Mouse (Mus musculus) embryonic facial prominence, embryonic 15.5 days (tissue): ENCODE results near the gene Gm5136. TPM values are rescaled to one million over a fixed set of nuclear protein-coding genes. Genes with fewer than 3 reads are reported as not detected.

Experiments
- ATAC-seq: fragments of 200-750 bp; cut with Nextera tagmentation; 2 replicates; pipeline ENCODE4 v1.8.0; 2017; ENCODE audit warnings: low read depth, moderate TSS enrichment; ENCODE audit not compliant: insufficient number of reproducible peaks, low FRiP score, low TSS enrichment
- H3K27ac ChIP-seq: fragments of 300-500 bp; sonication (generic); replicated peaks from 2 replicates; pipeline ENCODE4 v1.5.1; 2015; ENCODE audit warnings: mild to moderate bottlenecking, inconsistent platforms
- H3K27me3 ChIP-seq: fragments of 300-500 bp; sonication (generic); 2 replicates; pipeline ENCODE4 v1.6.1; 2015; ENCODE audit warnings: inconsistent platforms
- H3K36me3 ChIP-seq: fragments of 300-500 bp; sonication (generic); 2 replicates; pipeline ENCODE4 v1.6.1; 2015; ENCODE audit warnings: mild to moderate bottlenecking, inconsistent platforms
- H3K4me1 ChIP-seq: fragments of 300-500 bp; sonication (generic); 2 replicates; pipeline ENCODE4 v1.6.1; 2015; ENCODE audit warnings: inconsistent platforms
- H3K4me2 ChIP-seq: fragments of 300-500 bp; sonication (generic); replicated peaks from 2 replicates; pipeline ENCODE4 v1.6.1; 2015; ENCODE audit warnings: mild to moderate bottlenecking, inconsistent platforms
- H3K4me3 ChIP-seq: fragments of 300-500 bp; sonication (generic); replicated peaks from 2 replicates; pipeline ENCODE4 v1.5.1; 2015; ENCODE audit warnings: mild to moderate bottlenecking, inconsistent platforms
- H3K9ac ChIP-seq: fragments of 300-500 bp; sonication (generic); 2 replicates; pipeline ENCODE4 v1.6.1; 2015; ENCODE audit warnings: inconsistent platforms
- H3K9me3 ChIP-seq: fragments of 300-500 bp; sonication (generic); replicated peaks from 2 replicates; pipeline ENCODE4 v1.6.1; 2016; ENCODE audit warnings: inconsistent platforms
- WGBS: fragments of 180-500 bp; shearing (Covaris S2); methylation state at CpG from one replicate; pipeline ENCODE4 v1.1.7; 2015; 5-methylcytosine and 5-hydroxymethylcytosine counted together
- polyA plus RNA-seq: library from polyadenylated mRNA; unstranded; fragments of >200 nt; fragmentation: Nextera tagmentation; extraction: Ambion mirVana; gene quantifications from 2 replicates; pipeline ENCODE4 v1.2.1, GENCODE M21; 2015

Gm5136 gene
- polyA plus RNA-seq, 1 experiment from 2014 or later, result not detected

GRCm38 (mm10) chr10:108679675-108680390 lies 20.1 kb downstream of the Gm5136 start:
- no peak for ATAC-seq

DNA sequence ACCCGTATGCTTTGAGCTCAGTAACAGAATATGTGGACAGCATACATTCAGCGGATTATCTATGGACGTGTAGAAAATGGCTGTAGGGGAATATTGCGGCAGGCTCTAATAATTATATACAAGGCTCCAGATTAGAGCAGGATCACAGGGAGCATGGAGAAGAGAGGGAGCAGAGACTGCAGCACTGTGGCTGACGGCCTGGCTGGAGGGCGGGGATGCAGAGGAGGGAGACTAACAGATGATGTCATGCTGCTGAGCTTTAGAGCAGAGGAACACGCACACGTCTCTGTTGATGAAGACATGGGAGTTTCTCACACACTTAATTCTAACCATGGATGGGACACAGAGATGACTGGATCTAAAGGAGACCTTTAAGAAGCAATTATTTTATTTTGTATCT lies 22.9 kb downstream of the Gm5136 start:
- Histone ChIP-seq H3K4me2 (no peak overlapping the region), H3K4me1 (no peaks in the 10 kb centered on the region), H3K9me3 (no peaks in the 10 kb centered on the region), H3K27ac (no peak overlapping the region), H3K27me3 (no peaks in the 10 kb centered on the region), H3K4me3 (no peak overlapping the region), H3K9ac (no peak overlapping the region), H3K36me3 (no peaks in the 10 kb centered on the region)
- ATAC-seq, result no peak
- 75% methylated on average over 8 of the region's 8 CpGs for WGBS

More at GRCm38 (mm10) chr10:108679675-108680390, 20.1 kb downstream of the Gm5136 start:
- Histone ChIP-seq H3K9ac (no peak overlapping the region), H3K4me1 (no peaks in the 10 kb centered on the region), H3K4me2 (no peak overlapping the region), H3K27me3 (no peaks in the 10 kb centered on the region), H3K36me3 (no peaks in the 10 kb centered on the region), H3K27ac (no peak overlapping the region), H3K9me3 (no peaks in the 10 kb centered on the region), H3K4me3 (no peak overlapping the region)
- WGBS, result 44% methylated on average over 14 of the region's 14 CpGs

DNA sequence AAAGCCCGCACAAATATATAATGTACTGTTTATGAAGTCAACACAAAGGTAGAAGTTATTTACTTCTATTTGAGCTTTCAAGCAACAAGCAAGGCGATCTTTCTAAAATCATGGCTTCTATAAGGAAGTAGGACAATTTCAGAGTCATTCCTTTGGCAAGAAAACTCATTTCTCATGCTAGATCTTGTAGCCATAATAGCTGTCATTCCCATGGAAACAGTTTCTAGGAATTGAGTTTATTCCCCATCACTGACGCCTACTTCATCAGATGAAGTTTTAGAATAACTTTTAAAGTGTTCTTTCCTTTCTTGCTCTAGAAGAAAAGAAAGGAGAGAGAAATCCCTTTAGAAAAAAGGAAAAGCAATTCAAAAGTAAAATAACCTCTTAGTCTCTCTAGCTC lies 31.0 kb downstream of the Gm5136 start:
- WGBS, result 91% methylated on average over 3 of the region's 3 CpGs
- no peak overlapping the region for H3K27ac ChIP-seq
- no peak overlapping the region for H3K4me2 ChIP-seq
- H3K4me1 ChIP-seq, result no peaks in the 10 kb centered on the region
- ATAC-seq, result no peak
- no peaks in the 10 kb centered on the region for H3K27me3 ChIP-seq
- H3K9me3 ChIP-seq, result no peaks in the 10 kb centered on the region
- H3K4me3 ChIP-seq, result no peak overlapping the region
- no peaks in the 10 kb centered on the region for H3K36me3 ChIP-seq
- no peak overlapping the region for H3K9ac ChIP-seq

- no peaks in the 10 kb centered on the region for H3K27me3 ChIP-seq
- no peaks in the 10 kb centered on the region for H3K9me3 ChIP-seq
- 51% methylated on average over 3 of the region's 3 CpGs for WGBS
- no peak for ATAC-seq
- no peaks in the 10 kb centered on the region for H3K4me1 ChIP-seq
- H3K4me2 ChIP-seq, result no peak overlapping the region
- H3K36me3 ChIP-seq, result no peaks in the 10 kb centered on the region
- no peak overlapping the region for H3K4me3 ChIP-seq
- H3K27ac ChIP-seq, result no peak overlapping the region
- H3K9ac ChIP-seq, result no peak overlapping the region
Measured at GRCm38 (mm10) chr10:108660295-108660694, 39.7 kb downstream of the Gm5136 start.

- H3K9me3 ChIP-seq, result no peaks in the 10 kb centered on the region
- H3K9ac ChIP-seq, result no peak overlapping the region
- 56% methylated on average over 2 of the region's 2 CpGs for WGBS
- ATAC-seq, result no peak
- no peaks in the 10 kb centered on the region for H3K4me1 ChIP-seq
- no peaks in the 10 kb centered on the region for H3K36me3 ChIP-seq
- H3K4me3 ChIP-seq, result no peak overlapping the region
- H3K4me2 ChIP-seq, result no peak overlapping the region
- H3K27ac ChIP-seq, result no peak overlapping the region
- no peaks in the 10 kb centered on the region for H3K27me3 ChIP-seq
Measured at GRCm38 (mm10) chr10:108658300-108658699, 41.7 kb downstream of the Gm5136 start.

DNA sequence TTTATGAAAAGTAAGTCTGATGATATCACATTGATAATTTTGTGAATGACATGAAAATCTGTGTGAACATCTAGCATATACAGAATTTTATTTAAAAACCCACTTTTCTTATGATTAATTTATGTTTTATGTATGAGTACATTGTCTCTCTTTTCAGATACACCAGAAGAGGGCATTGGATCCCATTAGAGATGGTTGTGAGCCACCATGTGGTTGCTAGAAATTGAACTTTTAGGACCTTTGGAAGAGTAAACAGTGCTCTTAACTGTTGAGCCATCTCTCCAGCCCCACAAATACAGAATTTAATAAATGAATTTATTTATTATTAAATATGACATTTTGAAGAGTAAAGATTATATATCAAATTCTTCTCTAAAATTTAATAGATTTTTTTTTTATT lies 42.3 kb downstream of the Gm5136 start:
- no peaks in the 10 kb centered on the region for H3K4me1 ChIP-seq
- no peak overlapping the region for H3K4me3 ChIP-seq
- H3K36me3 ChIP-seq, result no peaks in the 10 kb centered on the region
- H3K4me2 ChIP-seq, result no peak overlapping the region
- ATAC-seq, result no peak
- no peak overlapping the region for H3K9ac ChIP-seq
- H3K9me3 ChIP-seq, result no peaks in the 10 kb centered on the region
- no peak overlapping the region for H3K27ac ChIP-seq
- H3K27me3 ChIP-seq, result no peaks in the 10 kb centered on the region

DNA sequence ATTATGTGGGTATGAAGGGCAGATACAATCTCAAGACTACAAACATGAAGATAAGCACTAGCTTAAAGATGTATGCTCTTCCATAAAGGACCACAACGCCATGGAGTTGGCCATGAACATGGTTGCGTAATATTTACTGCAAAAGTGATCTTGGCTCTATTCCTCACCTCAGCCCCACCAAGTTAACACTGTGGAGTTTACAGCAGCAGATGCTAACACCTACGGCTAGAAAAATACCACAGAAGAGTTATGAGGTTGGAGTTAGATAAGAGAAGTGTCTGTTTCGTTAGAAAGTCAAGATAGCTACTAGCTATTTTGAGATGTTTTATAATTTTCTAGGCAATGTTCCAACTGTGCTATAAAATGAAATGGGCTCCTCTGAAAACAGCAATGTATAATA lies 43.1 kb downstream of the Gm5136 start:
- ATAC-seq, result no peak
- 75% methylated on average over 4 of the region's 4 CpGs for WGBS
- no peak overlapping the region for H3K27ac ChIP-seq

GRCm38 (mm10) chr10:108655074-108655473 lies 44.9 kb downstream of the Gm5136 start:
- Histone ChIP-seq H3K9me3 (no peaks in the 10 kb centered on the region), H3K27ac (no peak overlapping the region), H3K4me3 (no peak overlapping the region), H3K9ac (no peak overlapping the region), H3K4me2 (no peak overlapping the region), H3K4me1 (no peaks in the 10 kb centered on the region), H3K27me3 (no peaks in the 10 kb centered on the region), H3K36me3 (no peaks in the 10 kb centered on the region)
- WGBS, result 92% methylated on average over 11 of the region's 11 CpGs
- no peak for ATAC-seq

More for the DNA sequence above, 43.1 kb downstream of the Gm5136 start:
- no peaks in the 10 kb centered on the region for H3K9me3 ChIP-seq
- no peak overlapping the region for H3K9ac ChIP-seq
- H3K36me3 ChIP-seq, result no peaks in the 10 kb centered on the region
- H3K27me3 ChIP-seq, result no peaks in the 10 kb centered on the region
- no peak overlapping the region for H3K4me3 ChIP-seq
- no peaks in the 10 kb centered on the region for H3K4me1 ChIP-seq
- H3K4me2 ChIP-seq, result no peak overlapping the region

DNA sequence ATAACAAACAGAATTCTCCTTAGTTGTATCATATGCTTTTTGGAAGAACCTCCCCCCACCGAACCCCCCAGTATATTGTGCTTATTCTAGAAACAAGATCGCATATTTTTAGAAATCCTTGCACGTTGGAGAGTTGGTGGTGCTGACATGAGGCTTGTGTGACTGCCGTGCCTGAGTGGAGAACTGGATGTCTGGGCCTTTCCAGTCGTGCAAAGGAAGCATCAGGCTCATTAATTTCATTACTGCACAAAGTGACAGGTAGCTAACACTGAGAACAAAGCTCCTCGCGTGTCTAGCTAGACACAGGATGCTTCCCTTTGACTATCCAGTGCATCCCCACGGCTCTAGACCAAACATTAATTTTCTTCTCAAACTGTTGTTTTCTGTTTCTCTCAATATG lies 47.1 kb downstream of the Gm5136 start:
- no peak overlapping the region for H3K4me3 ChIP-seq
- 77% methylated on average over 8 of the region's 8 CpGs for WGBS
- no peak for ATAC-seq

DNA sequence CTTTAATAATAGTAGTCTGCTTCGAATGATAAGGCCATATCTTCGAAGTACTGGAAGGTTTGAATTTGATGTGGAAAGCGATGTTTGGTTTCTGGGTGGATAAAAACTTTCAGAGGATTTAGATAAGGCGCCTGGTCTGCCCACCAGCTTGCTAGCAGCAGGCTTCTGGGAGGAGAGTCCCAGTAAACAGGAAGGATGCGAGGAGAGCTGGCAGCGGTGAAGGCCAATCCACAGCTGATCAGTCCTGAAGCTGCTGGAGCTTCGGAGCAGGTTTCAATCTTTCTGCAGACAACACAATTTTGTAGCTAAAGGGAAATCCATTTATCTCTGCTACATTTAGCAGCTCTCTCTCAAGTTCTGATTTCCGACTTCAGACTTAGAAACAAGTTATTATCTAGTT lies 47.9 kb downstream of the Gm5136 start:
- Histone ChIP-seq H3K4me3 (no peak overlapping the region), H3K4me1 (no peaks in the 10 kb centered on the region), H3K36me3 (no peaks in the 10 kb centered on the region), H3K9me3 (no peaks in the 10 kb centered on the region), H3K27me3 (no peaks in the 10 kb centered on the region), H3K9ac (no peak overlapping the region), H3K27ac (no peak overlapping the region), H3K4me2 (no peak overlapping the region)
- no peak for ATAC-seq
- 81% methylated on average over 8 of the region's 8 CpGs for WGBS

More for the DNA sequence above, 47.1 kb downstream of the Gm5136 start:
- H3K9ac ChIP-seq, result no peak overlapping the region
- no peak overlapping the region for H3K4me2 ChIP-seq
- H3K36me3 ChIP-seq, result no peaks in the 10 kb centered on the region
- H3K27ac ChIP-seq, result no peak overlapping the region
- no peaks in the 10 kb centered on the region for H3K4me1 ChIP-seq
- no peaks in the 10 kb centered on the region for H3K27me3 ChIP-seq
- no peaks in the 10 kb centered on the region for H3K9me3 ChIP-seq

DNA sequence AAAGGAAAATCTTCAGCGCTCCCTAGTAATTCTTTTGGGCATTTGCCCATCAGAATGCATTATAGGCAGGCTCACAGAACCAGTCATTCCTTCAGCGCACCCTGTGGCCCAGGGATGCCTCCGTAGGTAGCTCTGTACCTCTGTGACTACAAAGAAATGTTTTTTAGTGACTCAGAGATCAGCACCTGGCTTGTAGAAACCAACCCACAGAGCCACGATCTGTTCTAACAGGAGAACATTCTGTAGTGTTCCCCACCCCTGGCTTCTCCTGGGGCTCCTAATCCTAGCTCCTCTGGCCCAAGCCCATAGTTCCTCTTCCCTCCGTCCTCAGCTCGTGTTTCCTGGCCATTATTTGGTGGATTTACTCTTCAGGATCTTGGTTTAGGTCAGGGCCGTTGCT lies 50.8 kb downstream of the Gm5136 start:
- ATAC-seq, result no peak
- Histone ChIP-seq H3K9ac (no peak overlapping the region), H3K27me3 (no peaks in the 10 kb centered on the region), H3K4me3 (no peak overlapping the region), H3K4me2 (no peak overlapping the region), H3K9me3 (no peaks in the 10 kb centered on the region), H3K27ac (no peak overlapping the region), H3K4me1 (no peaks in the 10 kb centered on the region), H3K36me3 (no peaks in the 10 kb centered on the region)
- 66% methylated on average over 7 of the region's 7 CpGs for WGBS
